Mouse (Mus musculus): ENCODE measurements around the gene Bmp2. TPM values are rescaled to one million over a fixed set of nuclear protein-coding genes. Genes with fewer than 3 reads are reported as not detected.

The Bmp2 gene
- polyA plus RNA-seq, 1 experiment from 2014 or later = 3.6 TPM

- no peak overlapping the region for H3K4me3 ChIP-seq (ENCODE audit: low read depth, low read length)
- H3K4me2 ChIP-seq (ENCODE audit: low read length) = no peak overlapping the region
- H3K4me1 ChIP-seq (ENCODE audit: control insufficient read depth, insufficient read depth, low read length) = no peaks in the 10 kb centered on the region
- H3K27ac ChIP-seq (ENCODE audit: low read length) = no peak overlapping the region
- no peaks in the 10 kb centered on the region for H3K9me3 ChIP-seq (replicated peaks; ENCODE audit: control insufficient read depth, low read length, poor library complexity, severe bottlenecking)
- no peaks in the 10 kb centered on the region for H3K27me3 ChIP-seq (ENCODE audit: control insufficient read depth, insufficient read depth, low read depth, low read length)
- no peak for ATAC-seq
- no peak overlapping the region for H3K9ac ChIP-seq (ENCODE audit: low read depth, low read length)
- 87% methylated on average over 2 of the region's 2 CpGs for WGBS
- no peaks in the 10 kb centered on the region for H3K36me3 ChIP-seq (ENCODE audit: control insufficient read depth, insufficient read depth, low read length)
Observed at GRCm38 (mm10) chr2:133522121-133522520, 29.8 kb upstream of the Bmp2 start.

- no peak overlapping the region for H3K4me3 ChIP-seq (ENCODE audit: low read depth, low read length)
- H3K27me3 ChIP-seq (ENCODE audit: control insufficient read depth, insufficient read depth, low read depth, low read length) = no peaks in the 10 kb centered on the region
- no peaks in the 10 kb centered on the region for H3K4me1 ChIP-seq (ENCODE audit: control insufficient read depth, insufficient read depth, low read length)
- peak; percentile 36; the same call in 1 of the 2 replicates for ATAC-seq
- no peak overlapping the region for H3K27ac ChIP-seq (ENCODE audit: low read length)
- 36% methylated on average over 4 of the region's 4 CpGs for WGBS
- H3K9ac ChIP-seq (ENCODE audit: low read depth, low read length) = no peak overlapping the region
- no peak overlapping the region for H3K4me2 ChIP-seq (ENCODE audit: low read length)
- no peaks in the 10 kb centered on the region for H3K36me3 ChIP-seq (ENCODE audit: control insufficient read depth, insufficient read depth, low read length)
- no peaks in the 10 kb centered on the region for H3K9me3 ChIP-seq (replicated peaks; ENCODE audit: control insufficient read depth, low read length, poor library complexity, severe bottlenecking)
Observed at GRCm38 (mm10) chr2:133525621-133526181, 26.3 kb upstream of the Bmp2 start.

GRCm38 (mm10) chr2:133529396-133529795 is 22.6 kb upstream of the Bmp2 start:
- Histone ChIP-seq H3K4me2 (ENCODE audit: low read length) (no peak overlapping the region), H3K27ac (ENCODE audit: low read length) (no peak overlapping the region), H3K9me3 (replicated peaks; ENCODE audit: control insufficient read depth, low read length, poor library complexity, severe bottlenecking) (no peaks in the 10 kb centered on the region), H3K27me3 (ENCODE audit: control insufficient read depth, insufficient read depth, low read depth, low read length) (no peaks in the 10 kb centered on the region), H3K4me1 (ENCODE audit: control insufficient read depth, insufficient read depth, low read length) (no peaks in the 10 kb centered on the region), H3K9ac (ENCODE audit: low read depth, low read length) (no peak overlapping the region), H3K36me3 (ENCODE audit: control insufficient read depth, insufficient read depth, low read length) (no peaks in the 10 kb centered on the region), H3K4me3 (ENCODE audit: low read depth, low read length) (no peak overlapping the region)
- 95% methylated on average over 9 of the region's 9 CpGs for WGBS
- ATAC-seq = no peak

GRCm38 (mm10) chr2:133533073-133533472 is 18.9 kb upstream of the Bmp2 start:
- Histone ChIP-seq H3K9me3 (replicated peaks; ENCODE audit: control insufficient read depth, low read length, poor library complexity, severe bottlenecking) (no peaks in the 10 kb centered on the region), H3K4me1 (ENCODE audit: control insufficient read depth, insufficient read depth, low read length) (no peaks in the 10 kb centered on the region; the same call in 1 of the 2 replicates), H3K4me3 (ENCODE audit: low read depth, low read length) (no peak overlapping the region), H3K4me2 (ENCODE audit: low read length) (no peak overlapping the region), H3K27me3 (ENCODE audit: control insufficient read depth, insufficient read depth, low read depth, low read length) (no peaks in the 10 kb centered on the region), H3K9ac (ENCODE audit: low read depth, low read length) (no peak overlapping the region), H3K27ac (ENCODE audit: low read length) (no peak overlapping the region), H3K36me3 (ENCODE audit: control insufficient read depth, insufficient read depth, low read length) (no peaks in the 10 kb centered on the region)
- 87% methylated on average over 3 of the region's 3 CpGs for WGBS
- no peak for ATAC-seq

- ATAC-seq = no peak
- no peak overlapping the region for H3K27ac ChIP-seq (ENCODE audit: low read length)
- H3K4me3 ChIP-seq (ENCODE audit: low read depth, low read length) = no peak overlapping the region
- H3K4me1 ChIP-seq (ENCODE audit: control insufficient read depth, insufficient read depth, low read length) = no peaks in the 10 kb centered on the region; the same call in 1 of the 2 replicates
- no peaks in the 10 kb centered on the region for H3K36me3 ChIP-seq (ENCODE audit: control insufficient read depth, insufficient read depth, low read length)
- H3K4me2 ChIP-seq (ENCODE audit: low read length) = 0 out of 2 replicates have a peak overlapping the region, but pooled peaks have one; percentile 1
- no peaks in the 10 kb centered on the region for H3K9me3 ChIP-seq (replicated peaks; ENCODE audit: control insufficient read depth, low read length, poor library complexity, severe bottlenecking)
- H3K27me3 ChIP-seq (ENCODE audit: control insufficient read depth, insufficient read depth, low read depth, low read length) = no peaks in the 10 kb centered on the region
- WGBS = 63% methylated on average over 9 of the region's 9 CpGs
- H3K9ac ChIP-seq (ENCODE audit: low read depth, low read length) = no peak overlapping the region
Observed at GRCm38 (mm10) chr2:133535481-133535880, 16.5 kb upstream of the Bmp2 start.

GRCm38 (mm10) chr2:133536812-133537211 is 15.1 kb upstream of the Bmp2 start:
- Histone ChIP-seq H3K4me1 (ENCODE audit: control insufficient read depth, insufficient read depth, low read length) (no peaks in the 10 kb centered on the region; the same call in 1 of the 2 replicates), H3K27me3 (ENCODE audit: control insufficient read depth, insufficient read depth, low read depth, low read length) (no peaks in the 10 kb centered on the region), H3K4me3 (ENCODE audit: low read depth, low read length) (no peak overlapping the region), H3K4me2 (ENCODE audit: low read length) (no peak overlapping the region), H3K9ac (ENCODE audit: low read depth, low read length) (no peak overlapping the region), H3K27ac (ENCODE audit: low read length) (no peak overlapping the region), H3K9me3 (replicated peaks; ENCODE audit: control insufficient read depth, low read length, poor library complexity, severe bottlenecking) (no peaks in the 10 kb centered on the region), H3K36me3 (ENCODE audit: control insufficient read depth, insufficient read depth, low read length) (no peaks in the 10 kb centered on the region)
- no peak for ATAC-seq
- WGBS = 88% methylated on average over 7 of the region's 7 CpGs

GRCm38 (mm10) chr2:133540702-133541101 is 11.3 kb upstream of the Bmp2 start:
- Histone ChIP-seq H3K9ac (ENCODE audit: low read depth, low read length) (no peak overlapping the region), H3K9me3 (replicated peaks; ENCODE audit: control insufficient read depth, low read length, poor library complexity, severe bottlenecking) (no peaks in the 10 kb centered on the region), H3K27ac (ENCODE audit: low read length) (no peak overlapping the region), H3K4me3 (ENCODE audit: low read depth, low read length) (no peak overlapping the region), H3K36me3 (ENCODE audit: control insufficient read depth, insufficient read depth, low read length) (no peaks in the 10 kb centered on the region), H3K4me1 (ENCODE audit: control insufficient read depth, insufficient read depth, low read length) (no peaks in the 10 kb centered on the region), H3K4me2 (ENCODE audit: low read length) (no peak overlapping the region), H3K27me3 (ENCODE audit: control insufficient read depth, insufficient read depth, low read depth, low read length) (no peaks in the 10 kb centered on the region)
- ATAC-seq = no peak
- WGBS = 53% methylated on average over 1 of the region's 1 CpGs

- WGBS = 31% methylated on average over 4 of the region's 4 CpGs
- H3K27me3 ChIP-seq (ENCODE audit: control insufficient read depth, insufficient read depth, low read depth, low read length) = peaks cover 26% of the 10 kb centered on the region
- no peak overlapping the region for H3K27ac ChIP-seq (ENCODE audit: low read length)
- H3K9me3 ChIP-seq (replicated peaks; ENCODE audit: control insufficient read depth, low read length, poor library complexity, severe bottlenecking) = no peaks in the 10 kb centered on the region
- H3K4me1 ChIP-seq (ENCODE audit: control insufficient read depth, insufficient read depth, low read length) = peaks cover 10% of the 10 kb centered on the region; the same call in 1 of the 2 replicates
- H3K9ac ChIP-seq (ENCODE audit: low read depth, low read length) = no peak overlapping the region
- H3K36me3 ChIP-seq (ENCODE audit: control insufficient read depth, insufficient read depth, low read length) = no peaks in the 10 kb centered on the region
- no peak for ATAC-seq
- no peak overlapping the region for H3K4me3 ChIP-seq (ENCODE audit: low read depth, low read length)
- no peak overlapping the region for H3K4me2 ChIP-seq (ENCODE audit: low read length)
Observed at GRCm38 (mm10) chr2:133550238-133550682, 1.7 kb upstream of the Bmp2 start.

- H3K36me3 ChIP-seq (ENCODE audit: control insufficient read depth, insufficient read depth, low read length) = no peaks in the 10 kb centered on the region
- H3K4me2 ChIP-seq (ENCODE audit: low read length) = peak overlapping the region; percentile 96
- H3K4me1 ChIP-seq (ENCODE audit: control insufficient read depth, insufficient read depth, low read length) = peaks cover 10% of the 10 kb centered on the region; the same call in 1 of the 2 replicates
- peak; percentile 27 for ATAC-seq
- under 1% methylated on average over 48 of the region's 48 CpGs for WGBS
- H3K9ac ChIP-seq (ENCODE audit: low read depth, low read length) = peak overlapping the region; percentile 73
- H3K27ac ChIP-seq (ENCODE audit: low read length) = no peak overlapping the region
- no peaks in the 10 kb centered on the region for H3K9me3 ChIP-seq (replicated peaks; ENCODE audit: control insufficient read depth, low read length, poor library complexity, severe bottlenecking)
- H3K27me3 ChIP-seq (ENCODE audit: control insufficient read depth, insufficient read depth, low read depth, low read length) = peaks cover 29% of the 10 kb centered on the region
- H3K4me3 ChIP-seq (ENCODE audit: low read depth, low read length) = peak overlapping the region; percentile 73
Observed at GRCm38 (mm10) chr2:133552842-133553465, 995 bp downstream of the Bmp2 start.
